Mouse (Mus musculus): Measurements from ENCODE around the gene Olfr724. TPM values are rescaled to one million over a fixed set of nuclear protein-coding genes. Genes with fewer than 3 reads are reported as not detected.
"Not testable (repeated sequence)": the region's sequence is repeated elsewhere in the genome, so short reads cannot be mapped to it uniquely, and the experiment has no call there.

The Olfr724 gene
- polyA plus RNA-seq (2015; fragmentation: Nextera tagmentation; extraction: Ambion mirVana): not detected in 2 replicates

DNA sequence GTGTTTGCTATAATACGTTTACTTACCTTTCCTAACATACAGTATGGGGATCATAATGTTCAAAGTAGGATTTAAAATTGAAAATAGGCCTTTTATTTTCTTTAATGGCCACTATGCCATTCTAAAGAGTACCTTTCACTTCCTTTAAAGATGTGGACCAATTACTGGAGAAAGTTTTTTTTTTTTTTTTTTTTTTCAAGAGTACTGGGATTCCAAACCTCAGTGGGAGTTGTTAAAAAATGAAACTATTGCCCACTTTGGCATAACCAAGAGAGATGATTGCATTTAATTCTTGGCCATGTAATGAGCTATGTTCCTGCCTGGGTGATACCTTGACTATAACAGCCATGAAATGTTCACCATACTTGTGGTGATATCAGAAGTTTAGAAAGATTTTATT is at the start of gene Olfr724:
Gene Olfr724, minus strand, starts transcription at position 101 of the 400 bp plus-strand sequence.
- H3K4me2 ChIP-seq; H3K9me3 ChIP-seq; ATAC-seq (ENCODE audit: low FRiP score); H3K4me1 ChIP-seq (replicated peaks); H3K36me3 ChIP-seq; H3K9ac ChIP-seq; H3K27ac ChIP-seq; H3K4me3 ChIP-seq; H3K27me3 ChIP-seq: not testable (repeated sequence)
- 90% methylated on average over 1 of the region's 1 CpGs for WGBS

GRCm38 (mm10) chr14:49955890-49956289 is 7.2 kb downstream of the Olfr724 start:
- H3K4me1 ChIP-seq (replicated peaks): no peaks in the 10 kb centered on the region
- WGBS: 55% methylated on average over 2 of the region's 2 CpGs
- no peak overlapping the region for H3K9ac ChIP-seq
- no peaks in the 10 kb centered on the region for H3K36me3 ChIP-seq
- no peak overlapping the region for H3K4me3 ChIP-seq
- 0 out of 2 replicates have a peak, but pooled peaks cover 5% of the 10 kb centered on the region for H3K9me3 ChIP-seq
- H3K27ac ChIP-seq: no peak overlapping the region
- no peaks in the 10 kb centered on the region for H3K27me3 ChIP-seq
- no peak overlapping the region for H3K4me2 ChIP-seq
- no peak for ATAC-seq (ENCODE audit: low FRiP score)

DNA sequence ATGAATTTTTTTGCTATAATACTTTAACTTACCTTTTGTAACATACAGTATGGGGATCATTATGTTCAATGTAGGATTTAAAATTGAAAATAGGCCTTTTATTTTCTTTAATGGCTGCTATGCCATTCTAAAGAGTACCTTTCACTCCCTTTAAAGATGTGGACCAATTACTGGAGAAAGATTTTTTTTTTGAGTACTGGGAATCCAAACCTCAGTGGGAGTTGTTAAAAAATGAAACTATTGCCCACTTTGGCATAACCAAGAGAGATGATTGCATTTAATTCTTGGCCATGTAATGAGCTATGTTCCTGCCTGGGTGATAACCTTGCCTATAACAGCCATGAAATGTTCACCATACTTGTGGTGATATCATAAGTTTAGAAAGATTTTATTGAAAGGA is 31.4 kb downstream of the Olfr724 start, which contains the start of gene Olfr723:
Gene Olfr723, minus strand, starts transcription at position 101 of the 400 bp plus-strand sequence.
- not testable (repeated sequence) for H3K36me3 ChIP-seq; ATAC-seq (ENCODE audit: low FRiP score); H3K9me3 ChIP-seq; H3K27ac ChIP-seq; H3K4me1 ChIP-seq (replicated peaks); H3K4me3 ChIP-seq; H3K27me3 ChIP-seq; H3K9ac ChIP-seq; H3K4me2 ChIP-seq

Other genes starting within 250 kb of the Olfr724 start
- 37.9 and 38.9 TPM in 2 replicates for gene Armh4, start 179.9 kb downstream of the Olfr724 start, polyA plus RNA-seq (2015; fragmentation: Nextera tagmentation; extraction: Ambion mirVana)
- not detected in 2 replicates for gene Olfr722, start 61.3 kb downstream of the Olfr724 start, polyA plus RNA-seq (2015; fragmentation: Nextera tagmentation; extraction: Ambion mirVana)
- not detected in 2 replicates for gene Olfr723, start 31.5 kb downstream of the Olfr724 start, polyA plus RNA-seq (2015; fragmentation: Nextera tagmentation; extraction: Ambion mirVana)
- gene Olfr725, start 77.1 kb upstream of the Olfr724 start, polyA plus RNA-seq (2015; fragmentation: Nextera tagmentation; extraction: Ambion mirVana): not detected in 2 replicates
- gene Olfr726, start 127.7 kb upstream of the Olfr724 start, polyA plus RNA-seq (2015; fragmentation: Nextera tagmentation; extraction: Ambion mirVana): not detected in 2 replicates
- gene Olfr727, start 159.9 kb upstream of the Olfr724 start, polyA plus RNA-seq (2015; fragmentation: Nextera tagmentation; extraction: Ambion mirVana): not detected in 2 replicates
- gene Olfr728, start 179.4 kb upstream of the Olfr724 start, polyA plus RNA-seq (2015; fragmentation: Nextera tagmentation; extraction: Ambion mirVana): not detected in 2 replicates
- not detected in 2 replicates for gene Olfr729, start 189.6 kb upstream of the Olfr724 start, polyA plus RNA-seq (2015; fragmentation: Nextera tagmentation; extraction: Ambion mirVana)
- gene Olfr730, start 224.9 kb upstream of the Olfr724 start, polyA plus RNA-seq (2015; fragmentation: Nextera tagmentation; extraction: Ambion mirVana): not detected in 2 replicates

All from hindbrain, embryonic 13.5 days (tissue).